Mouse (Mus musculus): ENCODE measurements at regions not wholly inside any gene's neighbourhood (a gene's known extent, or its start where the extent isn't known, plus 50 kb on each side); places are given as distances from the start of the nearest gene placed in this dataset.

DNA sequence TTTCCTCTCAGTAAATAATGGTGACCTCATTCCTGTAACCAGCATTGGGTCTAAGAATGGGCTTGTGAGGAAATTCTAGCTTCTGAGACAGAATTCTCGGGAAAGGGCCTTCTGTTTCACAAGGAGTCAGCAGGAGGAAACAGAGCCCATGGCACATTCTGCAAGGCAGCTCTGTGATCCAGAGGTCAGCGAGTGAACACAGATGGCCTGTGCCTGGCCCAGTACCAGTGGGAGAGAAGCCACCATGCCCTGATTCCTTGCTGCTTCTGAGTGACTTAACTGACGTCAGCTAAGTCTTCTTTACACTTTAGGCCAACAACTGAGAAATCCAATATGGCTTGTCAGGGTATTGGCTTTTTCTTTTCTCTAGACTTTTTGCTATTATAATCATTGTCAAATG lies 342.5 kb upstream of the Tmc3 start:
- TF ChIP-seq EP300 (IDR thresholded peaks at IDR 0.05; ENCODE audit: low read depth) (no peak), CTCF (IDR thresholded peaks at IDR 0.05; ENCODE audit: low read depth) (no peak)
